Mouse (Mus musculus): ENCODE results near the gene Cap2. TPM values are rescaled to one million over a fixed set of nuclear protein-coding genes. Genes with fewer than 3 reads are reported as not detected.

The Cap2 gene
- polyA plus RNA-seq (2016; fragmentation: Nextera tagmentation; extraction: Ambion mirVana): 10.4 and 10.9 TPM in 2 replicates

DNA sequence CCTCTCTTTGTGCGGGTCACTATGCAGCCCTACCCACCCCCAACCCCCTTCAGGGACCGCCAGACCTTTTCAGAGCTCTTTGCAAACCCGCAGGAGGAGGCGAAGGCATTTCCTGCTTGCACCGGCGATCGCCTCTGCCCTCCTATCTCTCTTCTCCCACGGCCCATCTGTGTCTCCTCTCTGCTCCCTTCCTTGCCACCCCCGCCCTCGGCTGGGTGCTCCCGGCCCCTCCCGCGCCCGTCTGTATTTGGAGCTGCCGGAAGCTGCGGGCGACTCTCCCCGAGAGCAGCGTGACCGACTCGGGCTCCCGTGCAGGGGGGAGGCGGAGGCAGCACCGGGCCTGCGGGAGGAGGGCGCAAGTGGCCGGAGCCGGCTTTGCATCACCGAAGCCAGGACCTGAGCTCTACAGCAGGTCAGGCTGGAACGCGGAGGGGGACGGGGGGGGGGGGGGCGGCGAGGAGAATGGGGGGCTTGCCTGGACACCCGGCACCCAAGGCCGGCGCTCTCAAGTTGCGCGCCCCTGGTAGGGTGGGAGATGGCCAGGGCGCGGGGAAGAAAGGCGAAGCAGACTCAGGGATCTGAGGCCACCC is at the start of gene Cap2:
Gene Cap2, plus strand, starts transcription at position 49 of the 590 bp plus-strand sequence.
- Histone ChIP-seq H3K9ac (peak within 1 kb of the TSS; percentile 69), H3K27me3 (no peaks in the 10 kb centered on the region), H3K27ac (no peak within 1 kb of the TSS), H3K4me3 (replicated peaks) (peak within 1 kb of the TSS; percentile 61), H3K4me2 (peak within 1 kb of the TSS; percentile 95), H3K4me1 (peaks cover 16% of the 10 kb centered on the region), H3K9me3 (no peaks in the 10 kb centered on the region), H3K36me3 (replicated peaks) (no peaks in the 10 kb centered on the region)
- ATAC-seq (ENCODE audit: low FRiP score): peak; percentile 85
- WGBS: 0% methylated on average over 33 of the region's 42 CpGs

- H3K4me2 ChIP-seq: no peak overlapping the region
- H3K4me3 ChIP-seq (replicated peaks): no peak overlapping the region
- no peaks in the 10 kb centered on the region for H3K9me3 ChIP-seq
- H3K27me3 ChIP-seq: no peaks in the 10 kb centered on the region
- no peak for ATAC-seq (ENCODE audit: low FRiP score)
- no peak overlapping the region for H3K9ac ChIP-seq
- WGBS: 75% methylated on average over 10 of the region's 10 CpGs
- no peaks in the 10 kb centered on the region for H3K36me3 ChIP-seq (replicated peaks)
- H3K4me1 ChIP-seq: no peaks in the 10 kb centered on the region
- H3K27ac ChIP-seq: no peak overlapping the region
Measured at GRCm38 (mm10) chr13:46459546-46459945, 42.1 kb upstream of the Cap2 start.

DNA sequence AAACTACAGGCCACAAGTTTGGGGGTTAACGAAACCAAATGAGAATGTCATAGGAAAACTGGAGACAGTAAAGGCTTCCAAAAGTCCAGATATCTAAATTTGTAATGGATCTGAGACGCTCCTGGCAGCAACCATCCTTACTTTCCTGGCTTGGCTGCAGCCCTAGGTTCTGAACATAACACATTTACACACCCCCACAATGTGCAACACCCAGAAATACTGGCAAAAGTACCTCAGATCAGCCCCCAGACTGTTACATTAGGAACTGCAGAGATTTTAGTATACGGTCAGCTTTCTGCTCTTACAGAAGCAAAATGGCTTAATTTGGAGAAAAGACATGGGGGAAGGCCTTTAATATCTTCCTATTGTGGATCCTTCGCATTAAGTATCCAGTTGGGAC is 39.4 kb upstream of the Cap2 start:
- Histone ChIP-seq H3K9ac (no peak overlapping the region), H3K27me3 (no peaks in the 10 kb centered on the region), H3K4me2 (no peak overlapping the region), H3K9me3 (no peaks in the 10 kb centered on the region), H3K4me1 (no peaks in the 10 kb centered on the region), H3K27ac (no peak overlapping the region), H3K4me3 (replicated peaks) (no peak overlapping the region), H3K36me3 (replicated peaks) (no peaks in the 10 kb centered on the region)
- ATAC-seq (ENCODE audit: low FRiP score): no peak
- WGBS: 90% methylated on average over 4 of the region's 4 CpGs

GRCm38 (mm10) chr13:46463764-46464163 is 37.9 kb upstream of the Cap2 start:
- Histone ChIP-seq H3K4me3 (replicated peaks) (no peak overlapping the region), H3K4me2 (no peak overlapping the region), H3K36me3 (replicated peaks) (no peaks in the 10 kb centered on the region), H3K9ac (no peak overlapping the region), H3K4me1 (no peaks in the 10 kb centered on the region), H3K27me3 (no peaks in the 10 kb centered on the region), H3K27ac (no peak overlapping the region), H3K9me3 (no peaks in the 10 kb centered on the region)
- 88% methylated on average over 3 of the region's 3 CpGs for WGBS
- ATAC-seq (ENCODE audit: low FRiP score): no peak

- no peaks in the 10 kb centered on the region for H3K4me1 ChIP-seq
- H3K9me3 ChIP-seq: no peaks in the 10 kb centered on the region
- no peak overlapping the region for H3K4me3 ChIP-seq (replicated peaks)
- 72% methylated on average over 8 of the region's 8 CpGs for WGBS
- H3K36me3 ChIP-seq (replicated peaks): no peaks in the 10 kb centered on the region
- H3K27me3 ChIP-seq: no peaks in the 10 kb centered on the region
- H3K9ac ChIP-seq: no peak overlapping the region
- no peak for ATAC-seq (ENCODE audit: low FRiP score)
- H3K4me2 ChIP-seq: no peak overlapping the region
- no peak overlapping the region for H3K27ac ChIP-seq
Measured at GRCm38 (mm10) chr13:46468251-46468650, 33.4 kb upstream of the Cap2 start.

DNA sequence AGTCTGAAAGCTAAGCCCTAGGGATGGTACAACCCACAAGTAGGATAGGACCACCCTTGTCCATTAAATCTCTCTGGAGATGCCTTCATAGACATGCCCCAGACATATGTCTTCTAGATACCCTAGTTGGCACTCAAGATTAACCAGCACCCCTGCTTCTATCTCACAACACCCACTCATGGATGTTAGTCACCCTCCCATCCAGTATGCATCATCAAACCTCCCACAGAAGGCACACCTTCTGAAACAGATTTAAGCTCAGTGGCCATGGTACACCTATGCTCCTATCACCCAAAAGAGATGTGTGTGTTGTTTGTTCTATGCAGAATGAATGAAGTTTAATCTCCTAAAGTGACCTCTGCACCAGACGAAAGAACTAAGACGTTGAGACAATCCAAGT is 32.1 kb upstream of the Cap2 start:
- WGBS: 87% methylated on average over 2 of the region's 2 CpGs
- Histone ChIP-seq H3K9me3 (no peaks in the 10 kb centered on the region), H3K27ac (no peak overlapping the region), H3K4me1 (no peaks in the 10 kb centered on the region), H3K4me3 (replicated peaks) (no peak overlapping the region), H3K36me3 (replicated peaks) (no peaks in the 10 kb centered on the region), H3K9ac (no peak overlapping the region), H3K27me3 (no peaks in the 10 kb centered on the region), H3K4me2 (no peak overlapping the region)
- ATAC-seq (ENCODE audit: low FRiP score): no peak

DNA sequence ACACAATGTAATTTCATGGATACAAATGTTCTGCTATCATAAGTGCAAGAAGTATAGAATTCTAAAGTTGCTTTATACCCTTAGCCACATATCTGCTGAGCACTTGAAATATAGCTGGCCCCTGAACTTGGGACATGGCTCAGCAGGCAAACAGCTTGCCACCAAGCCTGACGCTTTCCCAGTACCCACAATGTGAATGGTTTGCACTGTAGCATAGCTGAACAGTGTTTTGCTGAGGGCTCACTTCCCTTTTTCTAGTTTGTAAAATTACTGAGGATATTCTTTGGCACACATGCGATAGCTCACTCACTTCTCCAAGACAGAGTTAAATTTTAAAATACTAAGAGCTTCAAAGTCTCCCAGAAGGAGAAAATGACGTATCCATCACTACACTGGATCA is 20.4 kb upstream of the Cap2 start:
- no peaks in the 10 kb centered on the region for H3K4me1 ChIP-seq
- no peaks in the 10 kb centered on the region for H3K36me3 ChIP-seq (replicated peaks)
- H3K27me3 ChIP-seq: no peaks in the 10 kb centered on the region
- WGBS: 88% methylated on average over 3 of the region's 3 CpGs
- H3K27ac ChIP-seq: no peak overlapping the region
- no peak for ATAC-seq (ENCODE audit: low FRiP score)
- no peak overlapping the region for H3K9ac ChIP-seq
- H3K9me3 ChIP-seq: no peaks in the 10 kb centered on the region
- no peak overlapping the region for H3K4me2 ChIP-seq
- no peak overlapping the region for H3K4me3 ChIP-seq (replicated peaks)

- H3K9me3 ChIP-seq: no peaks in the 10 kb centered on the region
- H3K4me3 ChIP-seq (replicated peaks): no peak overlapping the region
- H3K27me3 ChIP-seq: no peaks in the 10 kb centered on the region
- no peak overlapping the region for H3K4me2 ChIP-seq
- H3K9ac ChIP-seq: no peak overlapping the region
- H3K36me3 ChIP-seq (replicated peaks): no peaks in the 10 kb centered on the region
- ATAC-seq (ENCODE audit: low FRiP score): no peak
- no peak overlapping the region for H3K27ac ChIP-seq
- H3K4me1 ChIP-seq: no peaks in the 10 kb centered on the region
- 79% methylated on average over 3 of the region's 3 CpGs for WGBS
Measured at GRCm38 (mm10) chr13:46485605-46486004, 16.0 kb upstream of the Cap2 start.

GRCm38 (mm10) chr13:46488166-46488565 is 13.5 kb upstream of the Cap2 start:
- no peak overlapping the region for H3K27ac ChIP-seq
- H3K4me1 ChIP-seq: no peaks in the 10 kb centered on the region; the same call in 1 of the 2 replicates
- no peaks in the 10 kb centered on the region for H3K27me3 ChIP-seq
- no peak overlapping the region for H3K4me2 ChIP-seq
- H3K4me3 ChIP-seq (replicated peaks): no peak overlapping the region
- H3K36me3 ChIP-seq (replicated peaks): no peaks in the 10 kb centered on the region
- no peaks in the 10 kb centered on the region for H3K9me3 ChIP-seq
- 84% methylated on average over 4 of the region's 4 CpGs for WGBS
- no peak overlapping the region for H3K9ac ChIP-seq
- no peak for ATAC-seq (ENCODE audit: low FRiP score)

DNA sequence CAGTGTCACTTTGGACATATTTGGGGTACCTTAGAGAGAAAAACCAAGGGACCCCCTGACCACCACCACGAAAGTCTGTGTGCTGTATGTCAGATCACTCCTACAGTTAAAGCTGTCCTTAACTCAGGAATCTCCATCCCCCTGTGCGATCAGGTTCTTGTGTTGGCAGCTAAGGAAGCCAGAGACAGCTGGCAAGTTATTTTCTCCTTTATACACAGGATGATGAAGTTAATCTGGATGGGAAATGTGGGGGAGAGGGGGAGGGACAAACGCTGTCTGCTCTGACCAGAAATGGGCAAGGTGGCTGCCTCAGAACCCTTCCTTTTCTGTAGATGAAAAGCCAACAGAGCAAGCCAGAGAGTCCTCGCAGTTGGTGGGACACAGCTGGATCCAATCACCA is 11.0 kb upstream of the Cap2 start:
- 23% methylated on average over 4 of the region's 4 CpGs for WGBS
- H3K27me3 ChIP-seq: no peaks in the 10 kb centered on the region
- no peak overlapping the region for H3K4me2 ChIP-seq
- H3K4me1 ChIP-seq: no peaks in the 10 kb centered on the region; the same call in 1 of the 2 replicates
- H3K9me3 ChIP-seq: 0 out of 2 replicates have a peak, but pooled peaks cover 4% of the 10 kb centered on the region
- no peak overlapping the region for H3K4me3 ChIP-seq (replicated peaks)
- no peak for ATAC-seq (ENCODE audit: low FRiP score)
- no peak overlapping the region for H3K27ac ChIP-seq
- H3K36me3 ChIP-seq (replicated peaks): no peaks in the 10 kb centered on the region
- no peak overlapping the region for H3K9ac ChIP-seq

GRCm38 (mm10) chr13:46502390-46502891 is 793 bp downstream of the Cap2 start:
- Histone ChIP-seq H3K27me3 (no peaks in the 10 kb centered on the region), H3K4me3 (replicated peaks) (peak overlapping the region; percentile 61), H3K36me3 (replicated peaks) (no peaks in the 10 kb centered on the region), H3K9me3 (no peaks in the 10 kb centered on the region), H3K9ac (peak overlapping the region; percentile 69), H3K4me2 (peak overlapping the region; percentile 95), H3K27ac (no peak overlapping the region), H3K4me1 (peaks cover 16% of the 10 kb centered on the region)
- WGBS: 6% methylated on average over 20 of the region's 20 CpGs
- peak; percentile 73 for ATAC-seq (ENCODE audit: low FRiP score)

DNA sequence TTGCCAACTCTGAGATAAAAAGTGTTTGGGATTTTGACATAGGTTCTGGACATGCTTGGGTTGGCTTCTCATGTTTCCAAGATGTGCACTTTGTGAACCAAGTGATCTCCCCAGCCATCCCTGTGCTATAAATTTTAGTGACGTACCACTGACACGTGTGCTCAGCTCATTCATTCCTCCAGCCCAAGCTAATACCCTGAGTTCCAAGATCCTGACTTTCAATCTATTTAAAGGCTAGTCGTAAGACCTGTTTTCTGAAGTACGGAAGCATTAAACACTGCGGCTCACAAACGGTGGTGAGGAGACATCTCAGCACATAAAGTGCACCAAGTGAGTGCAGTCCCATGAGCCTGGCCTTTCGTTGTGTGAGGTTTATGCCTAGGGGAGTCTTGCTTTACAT is 6.3 kb downstream of the Cap2 start:
- Histone ChIP-seq H3K36me3 (replicated peaks) (no peaks in the 10 kb centered on the region), H3K4me3 (replicated peaks) (no peak overlapping the region), H3K9me3 (no peaks in the 10 kb centered on the region), H3K27me3 (no peaks in the 10 kb centered on the region), H3K4me1 (peaks cover 4% of the 10 kb centered on the region; the same call in 1 of the 2 replicates), H3K4me2 (no peak overlapping the region), H3K27ac (no peak overlapping the region), H3K9ac (no peak overlapping the region)
- no peak for ATAC-seq (ENCODE audit: low FRiP score)
- 92% methylated on average over 7 of the region's 7 CpGs for WGBS

- no peak for ATAC-seq (ENCODE audit: low FRiP score)
Measured at GRCm38 (mm10) chr13:46508823-46509222, 7.2 kb downstream of the Cap2 start.

More at GRCm38 (mm10) chr13:46508823-46509222, 7.2 kb downstream of the Cap2 start:
- no peaks in the 10 kb centered on the region for H3K27me3 ChIP-seq
- no peaks in the 10 kb centered on the region for H3K9me3 ChIP-seq
- H3K4me1 ChIP-seq: no peaks in the 10 kb centered on the region
- 87% methylated on average over 4 of the region's 4 CpGs for WGBS
- H3K9ac ChIP-seq: no peak overlapping the region
- no peaks in the 10 kb centered on the region for H3K36me3 ChIP-seq (replicated peaks)
- H3K4me2 ChIP-seq: no peak overlapping the region
- no peak overlapping the region for H3K4me3 ChIP-seq (replicated peaks)
- no peak overlapping the region for H3K27ac ChIP-seq

Measured in forebrain, embryonic 12.5 days (tissue).